Mouse (Mus musculus): Measurements from ENCODE around the gene Dirc2.

DNA sequence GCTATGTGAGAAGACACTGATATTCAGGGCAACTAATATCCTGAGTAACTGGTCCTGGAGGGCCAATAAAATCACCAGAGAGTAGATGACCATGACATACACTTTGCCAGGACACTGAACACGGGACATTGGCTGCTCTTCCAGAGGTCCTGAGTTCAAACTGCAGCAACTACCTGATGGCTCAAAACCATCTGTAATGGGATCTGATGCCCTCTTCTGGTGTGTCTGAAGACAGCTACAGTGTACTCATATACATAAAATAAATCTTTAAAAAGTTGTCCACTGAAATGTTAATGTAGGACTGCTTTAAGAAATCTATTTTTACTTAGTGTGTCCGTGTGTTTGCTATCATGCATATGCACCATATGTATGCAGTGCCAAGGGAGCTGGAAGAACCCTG, 42.6 kb downstream of the Dirc2 start:
- TF ChIP-seq EP300 (IDR thresholded peaks at IDR 0.05; ENCODE audit: insufficient read depth, low read depth, low read length) = no peak
- TF ChIP-seq CTCF (IDR thresholded peaks at IDR 0.05) = peak; percentile 27
